Mouse (Mus musculus) limb, embryonic 15.5 days (tissue): ENCODE measurements around the gene Cdk6. TPM values are rescaled to one million over a fixed set of nuclear protein-coding genes. Genes with fewer than 3 reads are reported as not detected.
A peak's percentile ranks its signal among the peaks of the same experiment; 100 is the strongest.
"Not testable (repeated sequence)": the region's sequence is repeated elsewhere in the genome, so short reads cannot be mapped to it uniquely, and the experiment has no call there.

ENCODE experiments used
- ATAC-seq: fragments of 200-750 bp; cut with Nextera tagmentation; 2 replicates; pipeline ENCODE4 v1.8.0; 2017; ENCODE audit warnings: low read depth, moderate TSS enrichment; ENCODE audit not compliant: insufficient number of reproducible peaks, low FRiP score, low TSS enrichment
- H3K27ac ChIP-seq: fragments of 300-500 bp; sonication (generic); 2 replicates; pipeline ENCODE4 v1.5.1; 2015; ENCODE audit warnings: moderate library complexity, mild to moderate bottlenecking, inconsistent platforms
- H3K27me3 ChIP-seq: fragments of 300-500 bp; sonication (generic); 2 replicates; pipeline ENCODE4 v1.6.1; 2015; ENCODE audit warnings: inconsistent platforms
- H3K36me3 ChIP-seq: fragments of 300-500 bp; sonication (generic); 2 replicates; pipeline ENCODE4 v1.6.1; 2015; ENCODE audit warnings: inconsistent platforms
- H3K4me1 ChIP-seq: fragments of 300-500 bp; sonication (generic); 2 replicates; pipeline ENCODE4 v1.6.1; 2015; ENCODE audit warnings: inconsistent platforms
- H3K4me2 ChIP-seq: fragments of 300-500 bp; sonication (generic); 2 replicates; pipeline ENCODE4 v1.6.1; 2015; ENCODE audit warnings: mild to moderate bottlenecking, inconsistent platforms
- H3K4me3 ChIP-seq: fragments of 300-500 bp; sonication (generic); 2 replicates; pipeline ENCODE4 v1.5.1; 2015; ENCODE audit warnings: mild to moderate bottlenecking, inconsistent platforms
- H3K9ac ChIP-seq: fragments of 300-500 bp; sonication (generic); 2 replicates; pipeline ENCODE4 v1.6.1; 2015; ENCODE audit warnings: inconsistent platforms
- H3K9me3 ChIP-seq: fragments of 300-500 bp; sonication (generic); 2 replicates; pipeline ENCODE4 v1.6.1; 2016; ENCODE audit warnings: inconsistent platforms
- WGBS: fragments of 180-500 bp; shearing (Covaris S2); methylation state at CpG from one replicate; pipeline ENCODE4 v1.1.7; 2015; 5-methylcytosine and 5-hydroxymethylcytosine counted together
- polyA plus RNA-seq: library from polyadenylated mRNA; unstranded; fragments of >200 nt; fragmentation: Nextera tagmentation; extraction: Ambion mirVana; gene quantifications from 2 replicates; pipeline ENCODE4 v1.2.1, GENCODE M21; 2015

Cdk6 gene
- polyA plus RNA-seq, 1 experiment from 2014 or later = 24.7 TPM

- H3K9me3 ChIP-seq = no peaks in the 10 kb centered on the region
- H3K4me3 ChIP-seq = no peak overlapping the region
- peaks cover 3% of the 10 kb centered on the region; the same call in 1 of the 2 replicates for H3K4me1 ChIP-seq
- no peak for ATAC-seq
- WGBS = 43% methylated on average over 4 of the region's 4 CpGs
- no peak overlapping the region for H3K9ac ChIP-seq
- H3K4me2 ChIP-seq = no peak overlapping the region
- no peak overlapping the region for H3K27ac ChIP-seq
- H3K36me3 ChIP-seq = no peaks in the 10 kb centered on the region
- no peaks in the 10 kb centered on the region for H3K27me3 ChIP-seq
These were observed 171.3 kb downstream of the Cdk6 start for GRCm38 (mm10) chr5:3512584-3512983.

- Histone ChIP-seq H3K27ac (no peak overlapping the region), H3K36me3 (peaks cover 3% of the 10 kb centered on the region; the same call in 1 of the 2 replicates), H3K27me3 (no peaks in the 10 kb centered on the region), H3K9ac (no peak overlapping the region), H3K9me3 (no peaks in the 10 kb centered on the region), H3K4me3 (no peak overlapping the region), H3K4me2 (no peak overlapping the region), H3K4me1 (peaks cover 3% of the 10 kb centered on the region; the same call in 1 of the 2 replicates)
- no peak for ATAC-seq
- 45% methylated on average over 8 of the region's 8 CpGs for WGBS
These were observed 173.6 kb downstream of the Cdk6 start for GRCm38 (mm10) chr5:3514901-3515311.

- WGBS = 82% methylated on average over 9 of the region's 9 CpGs
These were observed 174.2 kb downstream of the Cdk6 start for GRCm38 (mm10) chr5:3515477-3515876.

GRCm38 (mm10) chr5:3516481-3517075 is 175.3 kb downstream of the Cdk6 start:
- no peak overlapping the region for H3K4me2 ChIP-seq
- 56% methylated on average over 9 of the region's 9 CpGs for WGBS
- no peak overlapping the region for H3K27ac ChIP-seq
- H3K4me1 ChIP-seq = peaks cover 3% of the 10 kb centered on the region; the same call in 1 of the 2 replicates
- no peak overlapping the region for H3K9ac ChIP-seq
- ATAC-seq = peak; percentile 67; the same call in 1 of the 2 replicates
- no peak overlapping the region for H3K4me3 ChIP-seq
- H3K36me3 ChIP-seq = peaks cover 8% of the 10 kb centered on the region
- no peaks in the 10 kb centered on the region for H3K27me3 ChIP-seq
- no peaks in the 10 kb centered on the region for H3K9me3 ChIP-seq

More at GRCm38 (mm10) chr5:3515477-3515876, 174.2 kb downstream of the Cdk6 start:
- H3K27me3 ChIP-seq = no peaks in the 10 kb centered on the region
- H3K36me3 ChIP-seq = peaks cover 3% of the 10 kb centered on the region; the same call in 1 of the 2 replicates
- peaks cover 3% of the 10 kb centered on the region; the same call in 1 of the 2 replicates for H3K4me1 ChIP-seq
- H3K4me3 ChIP-seq = no peak overlapping the region
- no peak for ATAC-seq
- no peak overlapping the region for H3K9ac ChIP-seq
- H3K27ac ChIP-seq = no peak overlapping the region
- H3K9me3 ChIP-seq = no peaks in the 10 kb centered on the region
- no peak overlapping the region for H3K4me2 ChIP-seq

GRCm38 (mm10) chr5:3520493-3521359 is 179.4 kb downstream of the Cdk6 start:
- peaks cover 3% of the 10 kb centered on the region; the same call in 1 of the 2 replicates for H3K4me1 ChIP-seq
- H3K27ac ChIP-seq = no peak overlapping the region
- H3K4me2 ChIP-seq = no peak overlapping the region
- no peak for ATAC-seq
- H3K36me3 ChIP-seq = peaks cover 8% of the 10 kb centered on the region
- 75% methylated on average over 18 of the region's 18 CpGs for WGBS
- no peak overlapping the region for H3K9ac ChIP-seq
- no peaks in the 10 kb centered on the region for H3K27me3 ChIP-seq
- H3K9me3 ChIP-seq = no peaks in the 10 kb centered on the region
- H3K4me3 ChIP-seq = no peak overlapping the region

GRCm38 (mm10) chr5:3521741-3522140 is 180.5 kb downstream of the Cdk6 start:
- no peak for ATAC-seq
- WGBS = 89% methylated on average over 12 of the region's 12 CpGs
- H3K36me3 ChIP-seq = peaks cover 8% of the 10 kb centered on the region
- no peak overlapping the region for H3K9ac ChIP-seq
- no peaks in the 10 kb centered on the region for H3K9me3 ChIP-seq
- no peak overlapping the region for H3K27ac ChIP-seq
- no peaks in the 10 kb centered on the region for H3K27me3 ChIP-seq
- no peaks in the 10 kb centered on the region for H3K4me1 ChIP-seq
- H3K4me3 ChIP-seq = no peak overlapping the region
- H3K4me2 ChIP-seq = no peak overlapping the region

- H3K27ac ChIP-seq = no peak overlapping the region
- 87% methylated on average over 10 of the region's 10 CpGs for WGBS
- no peak for ATAC-seq
- no peak overlapping the region for H3K9ac ChIP-seq
- H3K27me3 ChIP-seq = no peaks in the 10 kb centered on the region
- H3K36me3 ChIP-seq = peaks cover 8% of the 10 kb centered on the region
- H3K9me3 ChIP-seq = no peaks in the 10 kb centered on the region
- H3K4me2 ChIP-seq = no peak overlapping the region
- H3K4me3 ChIP-seq = no peak overlapping the region
- no peaks in the 10 kb centered on the region for H3K4me1 ChIP-seq
These were observed 181.5 kb downstream of the Cdk6 start for GRCm38 (mm10) chr5:3522826-3523225.

- ATAC-seq = no peak
- 51% methylated on average over 5 of the region's 5 CpGs for WGBS
These were observed 185.9 kb downstream of the Cdk6 start for GRCm38 (mm10) chr5:3527041-3527691.

GRCm38 (mm10) chr5:3529585-3530189 is 188.4 kb downstream of the Cdk6 start:
- Histone ChIP-seq H3K36me3 (no peaks in the 10 kb centered on the region), H3K27ac (no peak overlapping the region), H3K4me2 (no peak overlapping the region), H3K4me1 (no peaks in the 10 kb centered on the region), H3K9me3 (no peaks in the 10 kb centered on the region), H3K9ac (no peak overlapping the region), H3K4me3 (no peak overlapping the region), H3K27me3 (no peaks in the 10 kb centered on the region)
- 57% methylated on average over 10 of the region's 10 CpGs for WGBS
- no peak for ATAC-seq

More at GRCm38 (mm10) chr5:3527041-3527691, 185.9 kb downstream of the Cdk6 start:
- H3K9me3 ChIP-seq = no peaks in the 10 kb centered on the region
- no peak overlapping the region for H3K4me2 ChIP-seq
- no peak overlapping the region for H3K4me3 ChIP-seq
- no peaks in the 10 kb centered on the region for H3K27me3 ChIP-seq
- H3K36me3 ChIP-seq = no peaks in the 10 kb centered on the region
- H3K4me1 ChIP-seq = no peaks in the 10 kb centered on the region
- no peak overlapping the region for H3K27ac ChIP-seq
- no peak overlapping the region for H3K9ac ChIP-seq

- H3K27me3 ChIP-seq, H3K27ac ChIP-seq, H3K9ac ChIP-seq, H3K36me3 ChIP-seq, H3K9me3 ChIP-seq, H3K4me2 ChIP-seq, ATAC-seq, H3K4me1 ChIP-seq, H3K4me3 ChIP-seq: not testable (repeated sequence)
These were observed 190.8 kb downstream of the Cdk6 start for GRCm38 (mm10) chr5:3532048-3532447.

- H3K27ac ChIP-seq = no peak overlapping the region
- no peak overlapping the region for H3K9ac ChIP-seq
- WGBS = 78% methylated on average over 3 of the region's 3 CpGs
- H3K36me3 ChIP-seq = no peaks in the 10 kb centered on the region
- no peak for ATAC-seq
- no peak overlapping the region for H3K4me2 ChIP-seq
- H3K9me3 ChIP-seq = no peaks in the 10 kb centered on the region
- H3K27me3 ChIP-seq = no peaks in the 10 kb centered on the region
- H3K4me3 ChIP-seq = no peak overlapping the region
- no peaks in the 10 kb centered on the region for H3K4me1 ChIP-seq
These were observed 195.4 kb downstream of the Cdk6 start for GRCm38 (mm10) chr5:3536592-3537212.
